Mouse (Mus musculus) MEL (cell line): ENCODE results near the gene Arhgap19. TPM values are rescaled to one million over a fixed set of nuclear protein-coding genes. Genes with fewer than 3 reads are reported as not detected.

Source experiments
- DNase-seq: peaks from one replicate; pipeline ENCODE4 v3.0.0; 2011; ENCODE audit warnings: low read depth, low spot score
- H3K27ac ChIP-seq: 2 replicates; pipeline ENCODE4 v1.5.1; 2012; ENCODE audit warnings: low read depth, mild to moderate bottlenecking, control low read depth, low read length, moderate library complexity; ENCODE audit not compliant: control insufficient read depth
- H3K27me3 ChIP-seq, 2 experiments: fragments of 150-350 bp in 1 of 2; sonication (generic) in 1 of 2; 2 replicates each; pipeline ENCODE4 v1.6.1; 2012; ENCODE audit warnings: low read length in 2 of 2, mild to moderate bottlenecking in 2 of 2, improper control_type of control experiment in 1 of 2, moderate library complexity in 1 of 2; ENCODE audit not compliant: insufficient read depth in 2 of 2, control insufficient read depth in 1 of 2
- H3K36me3 ChIP-seq, 2 experiments: 2 replicates each; pipeline ENCODE4 v1.6.1; 2012 to 2014; ENCODE audit warnings: low read length in 2 of 2, improper control_type of control experiment in 1 of 2, inconsistent platforms in 1 of 2, mild to moderate bottlenecking in 1 of 2; ENCODE audit not compliant: insufficient read depth in 2 of 2, control insufficient read depth in 1 of 2
- H3K4me1 ChIP-seq, 2 experiments: fragments of 150-350 bp in 1 of 2; sonication (generic) in 1 of 2; 2 replicates each; pipeline ENCODE4 v1.6.1; 2012; ENCODE audit warnings: low read length in 2 of 2, improper control_type of control experiment in 1 of 2, mild to moderate bottlenecking in 1 of 2; ENCODE audit not compliant: insufficient read depth in 2 of 2, control insufficient read depth in 1 of 2
- H3K4me3 ChIP-seq, 2 experiments: fragments of 150-350 bp in 1 of 2; sonication (generic) in 1 of 2; 2 replicates each; pipeline ENCODE4 v1.5.1; 2012; ENCODE audit warnings: low read depth in 2 of 2, low read length in 2 of 2, mild to moderate bottlenecking in 2 of 2, moderate library complexity in 2 of 2, control low read depth in 1 of 2, improper control_type of control experiment in 1 of 2; ENCODE audit not compliant: control insufficient read depth in 1 of 2, insufficient read depth in 1 of 2
- H3K79me2 ChIP-seq: 2 replicates; pipeline ENCODE4 v1.6.1; 2012; ENCODE audit warnings: mild to moderate bottlenecking, low read length, moderate library complexity; ENCODE audit not compliant: control insufficient read depth, poor library complexity, insufficient read depth
- H3K9ac ChIP-seq: 2 replicates; pipeline ENCODE4 v1.6.1; 2012; ENCODE audit warnings: low read depth, mild to moderate bottlenecking, control low read depth, low read length, moderate library complexity; ENCODE audit not compliant: control insufficient read depth, poor library complexity, severe bottlenecking
- H3K9me3 ChIP-seq: fragments of 150-350 bp; sonication (generic); replicated peaks from 2 replicates; pipeline ENCODE4 v1.6.1; 2012; ENCODE audit warnings: mild to moderate bottlenecking, low read length, improper control_type of control experiment, moderate library complexity; ENCODE audit not compliant: insufficient read depth
- CHD2 ChIP-seq: IDR thresholded peaks from 2 replicates; pipeline ENCODE4 v1.6.1; 2011; ENCODE audit warnings: low read length, improper control_type of control experiment
- CTCF ChIP-seq, 3 experiments: IDR thresholded peaks in 2 of 3; conservative IDR thresholded peaks in 1 of 3; 2 replicates each; pipeline ENCODE4 v1.5.1; 2011 to 2012; ENCODE audit warnings: low read length in 3 of 3, low read depth in 2 of 3, mild to moderate bottlenecking in 2 of 3, improper control_type of control experiment in 1 of 3, inconsistent platforms in 1 of 3, mixed read lengths in 1 of 3, moderate library complexity in 1 of 3; ENCODE audit not compliant: control insufficient read depth in 1 of 3, insufficient read depth in 1 of 3, poor library complexity in 1 of 3, severe bottlenecking in 1 of 3
- E2F4 ChIP-seq: IDR thresholded peaks from 2 replicates; pipeline ENCODE4 v1.6.1; 2011; ENCODE audit warnings: low read depth, low read length, improper control_type of control experiment, borderline replicate concordance
- ELF1 ChIP-seq: IDR thresholded peaks from 2 replicates; pipeline ENCODE4 v1.6.1; 2014; ENCODE audit warnings: low read depth, mild to moderate bottlenecking, inconsistent platforms, low read length, improper control_type of control experiment, moderate library complexity
- EP300 ChIP-seq, 2 experiments: IDR thresholded peaks; 2 replicates each; pipeline ENCODE4 v1.6.1; 2011; ENCODE audit warnings: improper control_type of control experiment in 2 of 2, low read length in 2 of 2, low read depth in 1 of 2, mild to moderate bottlenecking in 1 of 2
- ETS1 ChIP-seq: IDR thresholded peaks from 2 replicates; pipeline ENCODE4 v1.6.1; 2012; ENCODE audit warnings: low read depth, mild to moderate bottlenecking, inconsistent platforms, low read length, improper control_type of control experiment, moderate library complexity
- GABPA ChIP-seq: IDR thresholded peaks from 2 replicates; pipeline ENCODE4 v1.6.1; 2012; ENCODE audit warnings: low read depth, mild to moderate bottlenecking, inconsistent platforms, low read length, improper control_type of control experiment, moderate library complexity
- HCFC1 ChIP-seq: IDR thresholded peaks from 2 replicates; pipeline ENCODE4 v1.6.1; 2012; ENCODE audit warnings: low read depth, mild to moderate bottlenecking, inconsistent platforms, low read length, improper control_type of control experiment, moderate library complexity
- JUND ChIP-seq: IDR thresholded peaks from 2 replicates; pipeline ENCODE4 v1.6.1; 2011; ENCODE audit warnings: low read depth, mild to moderate bottlenecking, improper control_type of control experiment, low read length
- MAFK ChIP-seq: IDR thresholded peaks from 2 replicates; pipeline ENCODE4 v1.6.1; 2011; ENCODE audit warnings: low read depth, mild to moderate bottlenecking, low read length, improper control_type of control experiment, borderline replicate concordance
- MEF2A ChIP-seq: IDR thresholded peaks from 2 replicates; pipeline ENCODE4 v1.6.1; 2014; ENCODE audit warnings: low read depth, mild to moderate bottlenecking, inconsistent platforms, low read length, improper control_type of control experiment; ENCODE audit not compliant: poor library complexity, insufficient replicate concordance, severe bottlenecking; ENCODE audit errors: extremely low read depth
- MXI1 ChIP-seq: IDR thresholded peaks from 2 replicates; pipeline ENCODE4 v1.6.1; 2011; ENCODE audit warnings: mild to moderate bottlenecking, low read depth, low read length, improper control_type of control experiment
- MYC ChIP-seq: IDR thresholded peaks from 2 replicates; pipeline ENCODE4 v1.6.1; 2011; ENCODE audit warnings: low read depth, mild to moderate bottlenecking, low read length, improper control_type of control experiment, moderate library complexity
- NELFE ChIP-seq: IDR thresholded peaks from 2 replicates; pipeline ENCODE4 v1.6.1; 2011; ENCODE audit warnings: low read depth, low read length, improper control_type of control experiment
- NRF1 ChIP-seq: IDR thresholded peaks from 2 replicates; pipeline ENCODE4 v1.6.1; 2014; ENCODE audit warnings: low read depth, mild to moderate bottlenecking, inconsistent platforms, low read length, improper control_type of control experiment, moderate library complexity; ENCODE audit not compliant: poor library complexity, insufficient read depth, severe bottlenecking
- POLR2A ChIP-seq, 2 experiments: IDR thresholded peaks; 2 replicates each; pipeline ENCODE4 v1.6.1; 2011 to 2012; ENCODE audit warnings: low read length in 2 of 2, mild to moderate bottlenecking in 2 of 2, control low read depth in 1 of 2, improper control_type of control experiment in 1 of 2, low read depth in 1 of 2, moderate library complexity in 1 of 2; ENCODE audit not compliant: control insufficient read depth in 1 of 2, insufficient read depth in 1 of 2, poor library complexity in 1 of 2
- POLR2AphosphoS2 ChIP-seq: IDR thresholded peaks from 2 replicates; pipeline ENCODE4 v1.6.1; 2011; ENCODE audit warnings: low read length, improper control_type of control experiment
- RCOR1 ChIP-seq: IDR thresholded peaks from 2 replicates; pipeline ENCODE4 v1.6.1; 2012; ENCODE audit warnings: low read depth, mild to moderate bottlenecking, inconsistent platforms, low read length, improper control_type of control experiment
- SIN3A ChIP-seq: IDR thresholded peaks from 2 replicates; pipeline ENCODE4 v1.6.1; 2012; ENCODE audit warnings: low read length, improper control_type of control experiment, inconsistent platforms
- SMC3 ChIP-seq: IDR thresholded peaks from 2 replicates; pipeline ENCODE4 v1.6.1; 2011; ENCODE audit warnings: low read depth, low read length, improper control_type of control experiment
- TAL1 ChIP-seq: IDR thresholded peaks from 2 replicates; pipeline ENCODE4 v1.6.1; 2012; ENCODE audit warnings: mild to moderate bottlenecking, inconsistent platforms, low read length, moderate library complexity, mixed read lengths
- TBP ChIP-seq: IDR thresholded peaks from 2 replicates; pipeline ENCODE4 v1.8.0; 2011; ENCODE audit warnings: low read depth, low read length, improper control_type of control experiment
- UBTF ChIP-seq: IDR thresholded peaks from 2 replicates; pipeline ENCODE4 v1.6.1; 2012; ENCODE audit warnings: low read depth, mild to moderate bottlenecking, inconsistent platforms, low read length, improper control_type of control experiment, moderate library complexity, borderline replicate concordance; ENCODE audit not compliant: insufficient read depth
- USF1 ChIP-seq: IDR thresholded peaks from 2 replicates; pipeline ENCODE4 v1.6.1; 2014; ENCODE audit warnings: low read depth, mild to moderate bottlenecking, inconsistent platforms, low read length, improper control_type of control experiment, moderate library complexity
- USF2 ChIP-seq, 2 experiments: IDR thresholded peaks; 2 replicates each; pipeline ENCODE4 v1.6.1; 2011 to 2012; ENCODE audit warnings: improper control_type of control experiment in 2 of 2, low read length in 2 of 2, borderline replicate concordance in 1 of 2, inconsistent platforms in 1 of 2, low read depth in 1 of 2, mild to moderate bottlenecking in 1 of 2; ENCODE audit not compliant: insufficient read depth in 1 of 2
- ZC3H11A ChIP-seq: IDR thresholded peaks from 2 replicates; pipeline ENCODE4 v1.6.1; 2012; ENCODE audit warnings: low read depth, mild to moderate bottlenecking, inconsistent platforms, low read length, improper control_type of control experiment
- ZNF384 ChIP-seq: IDR thresholded peaks from 2 replicates; pipeline ENCODE4 v1.6.1; 2012; ENCODE audit warnings: low read depth, mild to moderate bottlenecking, inconsistent platforms, low read length, improper control_type of control experiment
- polyA plus RNA-seq, 2 experiments: library from polyadenylated mRNA; stranded (reverse) in 1 of 2; unstranded in 1 of 2; fragments of >175 nt in 1 of 2; fragments of >200 nt in 1 of 2; gene quantifications; 2 replicates each; pipeline versions ENCODE4 v1.2.1 to v1.2.4; 2012; ENCODE audit warnings: low replicate concordance in 2 of 2, low read depth in 1 of 2; ENCODE audit not compliant: insufficient read length in 2 of 2, insufficient read depth in 1 of 2, missing spikeins in 1 of 2
- total RNA-seq: library from RNA; depleted of rRNA; stranded (reverse); fragments of 300-350 nt; gene quantifications from 2 replicates; pipeline ENCODE4 v1.2.3, GENCODE M21; 2012

The Arhgap19 gene
- total and polyA plus RNA-seq, 3 experiments, result 47.5 to 67.9 TPM; not detected in 1

GRCm38 (mm10) chr19:41724831-41725470, 76.9 kb downstream of the Arhgap19 start:
- H3K9ac ChIP-seq, result no peak overlapping the region
- no peak for TF ChIP-seq USF2 (IDR thresholded peaks at IDR 0.05; ENCODE audit: borderline replicate concordance in 1 of 2, insufficient read depth in 1 of 2, low read depth in 1 of 2, low read length in 2 of 2)
- TF ChIP-seq MAFK, result no peak
- TF ChIP-seq HCFC1, result no peak
- TF ChIP-seq CHD2, result no peak
- no peak for TF ChIP-seq E2F4
- no peak for TF ChIP-seq NELFE
- TF ChIP-seq CTCF (IDR thresholded peaks at IDR 0.05 in 2 of 3, conservative IDR thresholded peaks at IDR 0.05 in 1 of 3; ENCODE audit: control insufficient read depth in 1 of 3, insufficient read depth in 1 of 3, low read depth in 2 of 3, low read length in 3 of 3, poor library complexity in 1 of 3, severe bottlenecking in 1 of 3), result no peak
- no peak for TF ChIP-seq MXI1
- TF ChIP-seq ZC3H11A, result no peak
- TF ChIP-seq USF1, result no peak
- TF ChIP-seq POLR2AphosphoS2, result no peak
- TF ChIP-seq EP300 (IDR thresholded peaks at IDR 0.05; ENCODE audit: low read depth in 1 of 2, low read length in 2 of 2), result no peak
- TF ChIP-seq POLR2A (IDR thresholded peaks at IDR 0.05; ENCODE audit: control insufficient read depth in 1 of 2, insufficient read depth in 1 of 2, low read depth in 1 of 2, low read length in 2 of 2, poor library complexity in 1 of 2), result no peak
- TF ChIP-seq ZNF384, result no peak
- no peak for TF ChIP-seq SMC3
- TF ChIP-seq NRF1, result no peak
- no peak for TF ChIP-seq TBP
- TF ChIP-seq ETS1, result no peak
- TF ChIP-seq MYC, result no peak
- DNase-seq, result peak; percentile 31
- H3K36me3 ChIP-seq, result no peaks in the 10 kb centered on the region
- H3K79me2 ChIP-seq, result no peaks in the 10 kb centered on the region
- H3K9me3 ChIP-seq, result no peaks in the 10 kb centered on the region
- no peak overlapping the region for H3K27ac ChIP-seq
- peaks cover 0 to 3% of the 10 kb centered on the region in 2 experiments; a peak in 2 of 4 replicates for H3K4me1 ChIP-seq
- H3K4me3 ChIP-seq, result no peak overlapping the region; a peak in 1 of 4 replicates
- peaks cover 0 to 2% of the 10 kb centered on the region in 2 experiments; a peak in 1 of 4 replicates for H3K27me3 ChIP-seq

- no peak overlapping the region for H3K27ac ChIP-seq
- H3K36me3 ChIP-seq, result no peaks in the 10 kb centered on the region
- TF ChIP-seq UBTF, result no peak
- no peak for TF ChIP-seq JUND
- no peak for TF ChIP-seq MYC
- no peak for TF ChIP-seq USF1
- no peak for TF ChIP-seq TAL1
- no peak for TF ChIP-seq GABPA
- TF ChIP-seq SIN3A, result no peak
- TF ChIP-seq RCOR1, result no peak
- no peak for TF ChIP-seq MEF2A
- no peak for TF ChIP-seq EP300 (IDR thresholded peaks at IDR 0.05; ENCODE audit: low read depth in 1 of 2, low read length in 2 of 2)
- no peak for TF ChIP-seq CHD2
- no peak for TF ChIP-seq ZNF384
- no peak for TF ChIP-seq ELF1
- no peaks in the 10 kb centered on the region for H3K9me3 ChIP-seq
- H3K27me3 ChIP-seq, result no peaks in the 10 kb centered on the region
- no peak for DNase-seq
- H3K4me3 ChIP-seq, result no peak overlapping the region
- peaks cover 0 to 3% of the 10 kb centered on the region in 2 experiments; a peak in 2 of 4 replicates for H3K4me1 ChIP-seq
- no peak overlapping the region for H3K9ac ChIP-seq
- H3K79me2 ChIP-seq, result no peaks in the 10 kb centered on the region
Measured at GRCm38 (mm10) chr19:41723337-41723736, 78.5 kb downstream of the Arhgap19 start.
